Mouse (Mus musculus) limb, embryonic 14.5 days (tissue): ENCODE data around the gene Rps27l. TPM values are rescaled to one million over a fixed set of nuclear protein-coding genes. Genes with fewer than 3 reads are reported as not detected.

ENCODE experiments used
- ATAC-seq: fragments of 200-750 bp; cut with Nextera tagmentation; 2 replicates; pipeline ENCODE4 v1.8.0; 2017; ENCODE audit warnings: low read depth, moderate number of reproducible peaks, moderate TSS enrichment; ENCODE audit not compliant: low FRiP score
- DNase-seq: peaks from one replicate; pipeline ENCODE4 v3.0.0-alpha.2; 2015; ENCODE audit warnings: low spot score
- H3K27ac ChIP-seq: fragments of 300-500 bp; sonication (generic); replicated peaks from 2 replicates; pipeline ENCODE4 v1.5.1; 2014; ENCODE audit warnings: low read depth, mild to moderate bottlenecking, low read length, moderate library complexity, mixed read lengths
- H3K27me3 ChIP-seq: fragments of 300-500 bp; sonication (generic); 2 replicates; pipeline ENCODE4 v1.6.1; 2014; ENCODE audit warnings: low read length, mixed read lengths; ENCODE audit not compliant: control insufficient read depth, insufficient read depth
- H3K36me3 ChIP-seq: fragments of 300-500 bp; sonication (generic); 2 replicates; pipeline ENCODE4 v1.6.1; 2014; ENCODE audit warnings: mild to moderate bottlenecking, low read length, moderate library complexity, mixed read lengths; ENCODE audit not compliant: control insufficient read depth, insufficient read depth
- H3K4me1 ChIP-seq: fragments of 300-500 bp; sonication (generic); 2 replicates; pipeline ENCODE4 v1.6.1; 2014; ENCODE audit warnings: antibody characterized with exemption, low read length, mixed read lengths; ENCODE audit not compliant: control insufficient read depth, insufficient read depth
- H3K4me2 ChIP-seq: fragments of 300-500 bp; sonication (generic); replicated peaks from 2 replicates; pipeline ENCODE4 v1.6.1; 2014; ENCODE audit warnings: low read depth, mild to moderate bottlenecking, low read length, moderate library complexity; ENCODE audit not compliant: severe bottlenecking
- H3K4me3 ChIP-seq: fragments of 300-500 bp; sonication (generic); replicated peaks from 2 replicates; pipeline ENCODE4 v1.5.1; 2014; ENCODE audit warnings: low read length
- H3K9ac ChIP-seq: fragments of 300-500 bp; sonication (generic); 2 replicates; pipeline ENCODE4 v1.6.1; 2014; ENCODE audit warnings: mild to moderate bottlenecking, low read depth, low read length, moderate library complexity; ENCODE audit not compliant: severe bottlenecking
- H3K9me3 ChIP-seq: fragments of 300-500 bp; sonication (generic); 2 replicates; pipeline ENCODE4 v1.6.1; 2016; ENCODE audit warnings: low read length; ENCODE audit not compliant: control insufficient read depth
- POLR2A ChIP-seq: fragments of 200-500 bp; IDR thresholded peaks from 2 replicates; pipeline ENCODE4 v1.8.0; 2012; ENCODE audit warnings: inconsistent platforms, mild to moderate bottlenecking, moderate library complexity, borderline replicate concordance; ENCODE audit not compliant: insufficient read depth, insufficient read length; ENCODE audit errors: extremely low read depth
- WGBS: fragments of 180-500 bp; shearing (Covaris S2); extraction: QIAGEN DNeasy Blood & Tissue Kit; methylation state at CpG from one replicate; pipeline ENCODE4 v1.1.7; 2014; 5-methylcytosine and 5-hydroxymethylcytosine counted together
- polyA plus RNA-seq, 2 experiments: library from polyadenylated mRNA; depleted of rRNA in 1 of 2; stranded (reverse) in 1 of 2; unstranded in 1 of 2; fragments of >200 nt; fragmentation: Nextera tagmentation in 1 of 2; extraction: Ambion mirVana in 1 of 2; gene quantifications; 2 replicates each; pipeline versions ENCODE4 v1.2.1 to v1.2.3; 2012 to 2014

The Rps27l gene
- polyA plus RNA-seq, 2 experiments = 292 to 633 TPM

DNA sequence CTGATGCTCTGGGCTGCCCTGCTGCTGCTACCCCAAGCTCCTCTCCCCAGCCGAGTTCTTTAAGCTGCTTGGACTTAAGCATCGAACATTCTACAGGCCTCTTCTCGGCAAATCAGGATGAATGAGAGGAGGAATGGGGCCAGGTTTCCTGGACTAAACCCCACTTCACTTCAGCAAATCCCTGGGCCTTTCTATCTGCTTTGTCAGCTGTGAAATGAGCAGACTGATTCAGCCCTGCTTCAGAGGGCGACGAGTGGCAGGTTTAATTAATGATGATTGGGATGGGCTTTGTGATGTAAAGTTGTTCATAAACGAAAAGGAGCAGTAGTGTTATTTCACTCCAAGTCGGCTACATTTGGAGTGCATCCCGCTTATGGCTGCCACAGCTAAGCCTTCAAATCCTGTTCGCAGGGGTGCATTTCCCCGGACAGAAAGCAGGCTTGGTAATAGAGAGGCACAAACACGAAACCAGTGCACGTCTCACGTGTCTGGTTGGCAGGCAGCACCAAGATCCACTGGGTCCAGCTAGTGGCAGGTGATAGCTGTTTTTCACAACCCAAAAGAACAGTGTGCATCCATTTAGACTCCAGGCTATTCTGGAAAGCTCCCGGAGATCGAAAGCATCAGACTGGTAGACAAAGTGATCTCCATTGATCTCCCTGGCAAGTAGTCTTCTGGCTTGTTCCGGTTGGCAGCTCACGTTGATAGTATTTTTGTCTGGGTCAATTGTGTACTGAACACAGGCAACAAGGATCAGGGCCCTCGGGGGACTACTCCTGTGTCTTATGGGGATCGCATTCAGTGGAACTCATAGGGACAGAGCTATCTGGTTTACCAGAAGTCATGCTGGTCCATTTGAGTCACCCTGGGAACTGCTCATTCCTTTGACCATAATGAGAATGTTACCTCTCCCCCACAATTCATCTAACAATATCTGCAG lies 11.7 kb upstream of the Rps27l start:
- Histone ChIP-seq H3K4me1 (no peaks in the 10 kb centered on the region), H3K4me3 (no peak overlapping the region), H3K9ac (no peak overlapping the region), H3K9me3 (no peaks in the 10 kb centered on the region), H3K36me3 (no peaks in the 10 kb centered on the region), H3K27ac (no peak overlapping the region), H3K27me3 (no peaks in the 10 kb centered on the region), H3K4me2 (no peak overlapping the region)
- WGBS = 72% methylated on average over 19 of the region's 19 CpGs
- DNase-seq (no peak), ATAC-seq (no peak)
- TF ChIP-seq POLR2A = no peak

DNA sequence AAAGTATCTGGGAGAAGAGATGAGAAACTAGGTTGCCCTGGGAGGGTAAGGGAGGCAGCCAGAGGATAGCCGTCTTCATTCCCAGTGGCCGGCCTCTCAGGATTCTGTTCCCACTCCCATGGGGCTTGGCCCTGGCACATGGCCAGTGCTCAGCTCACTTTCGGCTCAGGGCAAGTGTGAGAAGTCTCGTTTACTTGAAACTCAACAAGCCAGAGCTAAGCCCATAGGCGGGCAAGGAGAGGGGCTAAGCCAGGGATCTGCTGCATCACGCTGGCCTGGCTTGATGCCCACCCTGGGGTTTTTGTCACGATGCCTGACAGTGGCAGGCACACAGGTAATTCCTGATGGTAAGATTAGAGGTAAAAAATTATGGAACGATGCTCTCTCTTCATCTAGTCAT lies 8.4 kb upstream of the Rps27l start:
- H3K9ac ChIP-seq = no peak overlapping the region
- no peaks in the 10 kb centered on the region for H3K9me3 ChIP-seq
- ATAC-seq = no peak
- WGBS = 56% methylated on average over 8 of the region's 8 CpGs
- H3K4me3 ChIP-seq = no peak overlapping the region
- no peaks in the 10 kb centered on the region for H3K27me3 ChIP-seq
- H3K4me2 ChIP-seq = no peak overlapping the region
- TF ChIP-seq POLR2A = no peak
- H3K36me3 ChIP-seq = no peaks in the 10 kb centered on the region
- H3K27ac ChIP-seq = no peak overlapping the region
- no peak for DNase-seq
- no peaks in the 10 kb centered on the region for H3K4me1 ChIP-seq

DNA sequence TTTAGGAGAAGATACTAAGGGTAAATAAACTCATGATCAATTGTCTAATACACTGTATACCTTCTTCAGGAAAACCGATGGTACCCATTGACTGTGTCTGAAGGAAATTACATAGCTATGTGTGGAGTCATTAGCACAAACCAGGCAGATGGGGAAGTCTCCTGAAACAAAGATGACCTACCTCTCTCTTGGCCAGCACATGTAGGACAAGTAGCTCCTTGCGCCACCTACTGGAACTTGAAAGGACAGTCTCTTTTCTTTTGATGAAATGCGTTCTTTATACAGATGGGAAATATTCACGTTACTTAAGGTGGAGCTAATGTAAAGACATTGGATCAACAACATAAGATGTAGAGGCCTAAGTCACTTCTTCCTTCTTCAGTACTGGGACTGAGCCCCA lies 7.0 kb upstream of the Rps27l start:
- TF ChIP-seq POLR2A = no peak
- no peak overlapping the region for H3K4me3 ChIP-seq
- no peak for ATAC-seq
- no peaks in the 10 kb centered on the region for H3K36me3 ChIP-seq
- H3K9ac ChIP-seq = no peak overlapping the region
- WGBS = 7% methylated on average over 4 of the region's 4 CpGs
- H3K4me1 ChIP-seq = no peaks in the 10 kb centered on the region
- H3K4me2 ChIP-seq = no peak overlapping the region
- H3K27me3 ChIP-seq = no peaks in the 10 kb centered on the region
- no peak overlapping the region for H3K27ac ChIP-seq
- DNase-seq = peak; percentile 73
- H3K9me3 ChIP-seq = no peaks in the 10 kb centered on the region

DNA sequence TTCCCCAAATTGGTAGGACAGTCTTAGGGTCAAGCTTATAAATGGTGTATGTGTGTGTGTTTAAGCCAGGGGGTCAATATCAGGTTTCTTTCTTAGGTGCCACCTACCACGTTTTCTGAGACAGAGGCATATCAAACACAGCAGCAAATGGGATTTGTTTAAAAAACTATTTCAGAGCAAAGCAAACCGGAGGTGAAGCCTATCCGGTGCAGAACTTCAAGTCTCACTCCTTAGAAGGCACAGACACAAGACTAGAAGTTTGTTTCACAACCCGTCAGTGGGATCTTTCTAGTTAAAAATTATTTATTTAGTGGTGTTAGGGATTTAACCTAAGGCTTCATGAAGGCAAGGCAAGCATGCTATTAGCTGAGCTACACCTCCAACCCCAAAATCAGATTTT lies 725 bp upstream of the Rps27l start:
- peak overlapping the region; percentile 50 for H3K4me2 ChIP-seq
- 16% methylated on average over 4 of the region's 4 CpGs for WGBS
- H3K4me3 ChIP-seq = peak overlapping the region; percentile 93
- H3K9me3 ChIP-seq = no peaks in the 10 kb centered on the region
- H3K27ac ChIP-seq = peak overlapping the region; percentile 85
- H3K9ac ChIP-seq = peak overlapping the region; percentile 82
- DNase-seq (no peak), ATAC-seq (no peak)
- H3K36me3 ChIP-seq = peaks cover 16% of the 10 kb centered on the region
- H3K27me3 ChIP-seq = no peaks in the 10 kb centered on the region
- TF ChIP-seq POLR2A = no peak
- H3K4me1 ChIP-seq = 0 out of 2 replicates have a peak, but pooled peaks cover 5% of the 10 kb centered on the region

DNA sequence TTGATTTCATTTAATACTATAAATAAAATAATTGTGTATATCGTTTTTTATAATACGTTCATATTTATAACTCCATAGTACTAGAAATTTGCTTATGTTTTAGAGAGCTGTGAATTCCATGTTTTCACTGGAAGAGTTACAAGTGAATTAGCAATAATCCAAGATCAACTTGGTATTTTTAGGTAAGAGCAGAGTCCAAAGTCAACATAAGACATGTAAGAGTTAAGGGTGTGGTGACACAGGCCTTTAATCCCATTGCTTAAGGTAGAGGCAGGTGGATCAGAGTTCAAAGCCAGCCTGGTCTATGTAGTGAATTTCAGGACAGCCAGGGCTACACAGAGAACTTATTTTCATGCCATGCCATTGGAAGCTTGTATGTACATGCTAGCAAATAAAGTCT lies 2.6 kb downstream of the Rps27l start:
- no peak overlapping the region for H3K4me3 ChIP-seq
- DNase-seq (no peak), ATAC-seq (no peak)
- H3K9me3 ChIP-seq = no peaks in the 10 kb centered on the region
- no peaks in the 10 kb centered on the region for H3K27me3 ChIP-seq
- H3K4me1 ChIP-seq = 0 out of 2 replicates have a peak, but pooled peaks cover 5% of the 10 kb centered on the region
- H3K9ac ChIP-seq = no peak overlapping the region
- no peak overlapping the region for H3K27ac ChIP-seq
- peaks cover 16% of the 10 kb centered on the region for H3K36me3 ChIP-seq
- WGBS = 93% methylated on average over 2 of the region's 2 CpGs
- no peak for TF ChIP-seq POLR2A
- no peak overlapping the region for H3K4me2 ChIP-seq
